Mouse (Mus musculus): ENCODE measurements around the gene Mbd3. TPM values are rescaled to one million over a fixed set of nuclear protein-coding genes. Genes with fewer than 3 reads are reported as not detected.
A peak's percentile ranks its signal among the peaks of the same experiment; 100 is the strongest.

The Mbd3 gene
- total RNA-seq, 1 experiment from 2014 or later = 89.6 TPM

DNA sequence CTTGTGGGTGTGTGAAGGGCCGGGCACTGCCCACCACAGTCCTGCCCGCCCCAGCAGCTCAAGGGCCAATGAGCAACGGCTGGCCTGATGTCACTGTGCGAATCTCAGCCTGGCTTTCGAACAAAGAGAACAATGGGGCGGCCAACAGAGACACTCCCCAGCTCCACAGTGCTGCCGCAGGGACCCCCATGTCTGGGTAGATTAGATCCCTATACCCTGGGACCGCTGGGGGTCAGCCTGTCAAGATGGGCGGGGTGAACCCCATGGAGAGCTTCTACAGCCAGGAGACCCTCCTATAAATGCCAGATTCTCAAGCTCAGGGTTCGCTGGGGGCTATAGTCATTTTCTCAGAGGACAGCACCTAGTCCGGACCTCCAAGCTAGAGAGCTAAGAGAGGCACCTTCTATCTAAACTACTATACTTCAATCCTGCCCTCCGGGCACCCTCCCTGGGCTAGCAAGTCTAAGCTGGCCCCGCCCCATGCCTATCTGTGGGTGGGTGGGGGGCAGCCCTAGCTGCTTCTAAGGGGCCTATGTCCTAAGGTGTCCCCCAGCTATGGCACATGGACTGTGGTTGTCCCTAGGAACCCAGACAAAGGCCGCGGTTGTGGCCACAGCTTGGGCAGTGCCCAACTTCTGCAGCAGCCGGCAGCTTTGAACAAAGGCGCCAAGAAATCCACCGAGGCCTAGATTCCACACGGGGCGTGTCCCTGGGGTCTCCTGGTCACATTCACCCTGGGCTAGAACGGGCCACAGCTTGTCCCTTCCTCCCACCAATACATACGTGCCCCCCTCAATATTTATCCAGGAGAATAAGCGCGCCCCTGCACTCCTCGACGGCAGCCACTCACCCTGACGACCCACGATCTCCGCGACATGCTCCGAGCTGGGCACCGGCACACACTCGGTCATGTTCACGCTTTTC is 13.3 kb downstream of the Mbd3 start:
- no peak for ATAC-seq (replicated peaks in 1 of 2; ENCODE audit: insufficient read depth in 1 of 2, low FRiP score in 2 of 2, low TSS enrichment in 1 of 2, low read depth in 1 of 2, poor library complexity in 2 of 2, severe bottlenecking in 2 of 2)

- no peak for ATAC-seq (replicated peaks in 1 of 2; ENCODE audit: insufficient read depth in 1 of 2, low FRiP score in 2 of 2, low TSS enrichment in 1 of 2, low read depth in 1 of 2, poor library complexity in 2 of 2, severe bottlenecking in 2 of 2)
Observed at GRCm38 (mm10) chr10:80385310-80385709, 14.0 kb downstream of the Mbd3 start.

DNA sequence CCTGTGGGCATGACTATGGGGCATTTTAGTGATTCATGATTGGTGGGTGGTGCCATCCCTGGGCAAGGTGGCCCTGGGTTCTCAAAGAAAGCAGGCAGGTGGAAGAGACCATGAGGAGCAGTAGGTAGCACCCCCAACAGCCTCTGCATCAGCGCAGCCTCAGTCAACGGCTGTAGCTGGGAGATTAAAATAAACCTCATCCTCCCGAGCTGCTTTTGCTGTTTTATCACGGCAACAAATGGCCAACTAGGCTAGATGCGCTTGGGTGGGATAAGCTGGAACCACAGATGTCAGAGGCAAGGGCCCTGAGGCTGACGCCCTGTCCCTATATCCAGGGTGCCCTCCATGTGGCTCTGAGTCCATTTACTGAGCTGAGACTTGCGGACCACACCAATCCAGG is 14.6 kb downstream of the Mbd3 start:
- ATAC-seq (replicated peaks in 1 of 2; ENCODE audit: insufficient read depth in 1 of 2, low FRiP score in 2 of 2, low TSS enrichment in 1 of 2, low read depth in 1 of 2, poor library complexity in 2 of 2, severe bottlenecking in 2 of 2) = no peak

GRCm38 (mm10) chr10:80384115-80384639 is 15.2 kb downstream of the Mbd3 start:
- ATAC-seq (replicated peaks in 1 of 2; ENCODE audit: insufficient read depth in 1 of 2, low FRiP score in 2 of 2, low TSS enrichment in 1 of 2, low read depth in 1 of 2, poor library complexity in 2 of 2, severe bottlenecking in 2 of 2) = no peak

- no peak for ATAC-seq (replicated peaks in 1 of 2; ENCODE audit: insufficient read depth in 1 of 2, low FRiP score in 2 of 2, low TSS enrichment in 1 of 2, low read depth in 1 of 2, poor library complexity in 2 of 2, severe bottlenecking in 2 of 2)
Observed at GRCm38 (mm10) chr10:80383431-80383830, 15.9 kb downstream of the Mbd3 start.

DNA sequence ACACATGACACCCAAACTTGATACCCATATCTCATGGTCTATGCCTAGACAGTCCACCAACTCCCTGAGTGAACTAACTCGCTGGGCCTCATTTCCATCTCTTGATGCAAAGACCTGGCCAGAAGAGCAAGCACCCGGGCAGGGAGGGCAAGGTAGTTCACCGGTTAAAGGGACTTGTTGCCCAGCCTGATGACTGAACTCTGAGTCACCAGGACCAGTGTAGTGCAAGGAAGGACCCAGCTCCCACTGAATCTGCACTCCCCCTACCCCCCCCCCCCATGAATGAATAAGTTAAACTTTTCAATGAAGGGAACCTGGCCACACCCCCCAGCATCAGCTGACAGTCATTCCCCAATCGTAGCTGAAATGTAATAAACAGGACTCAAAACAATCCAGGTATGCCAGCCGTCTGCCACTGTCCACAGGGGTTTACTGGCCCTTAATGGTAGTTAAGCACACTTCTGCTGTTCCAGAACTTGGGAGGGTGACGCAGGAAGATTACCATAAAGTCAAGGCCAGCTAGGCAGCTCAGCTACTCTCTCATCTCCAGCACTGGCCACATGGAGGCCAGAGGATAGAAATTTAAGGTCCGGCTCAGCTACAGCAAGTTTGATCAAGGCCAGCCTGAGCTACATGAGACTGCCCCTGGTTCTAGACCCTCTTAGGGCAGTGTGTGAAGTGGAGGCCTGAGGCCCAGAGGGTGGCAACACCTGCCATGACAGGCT is 16.5 kb downstream of the Mbd3 start:
- no peak for ATAC-seq (replicated peaks in 1 of 2; ENCODE audit: insufficient read depth in 1 of 2, low FRiP score in 2 of 2, low TSS enrichment in 1 of 2, low read depth in 1 of 2, poor library complexity in 2 of 2, severe bottlenecking in 2 of 2)

GRCm38 (mm10) chr10:80377716-80378115 is 21.6 kb downstream of the Mbd3 start:
- no peak for ATAC-seq (replicated peaks in 1 of 2; ENCODE audit: insufficient read depth in 1 of 2, low FRiP score in 2 of 2, low TSS enrichment in 1 of 2, low read depth in 1 of 2, poor library complexity in 2 of 2, severe bottlenecking in 2 of 2)

GRCm38 (mm10) chr10:80376160-80376559 is 23.2 kb downstream of the Mbd3 start:
- ATAC-seq (replicated peaks in 1 of 2; ENCODE audit: insufficient read depth in 1 of 2, low FRiP score in 2 of 2, low TSS enrichment in 1 of 2, low read depth in 1 of 2, poor library complexity in 2 of 2, severe bottlenecking in 2 of 2) = peak; percentile 78 to 80

DNA sequence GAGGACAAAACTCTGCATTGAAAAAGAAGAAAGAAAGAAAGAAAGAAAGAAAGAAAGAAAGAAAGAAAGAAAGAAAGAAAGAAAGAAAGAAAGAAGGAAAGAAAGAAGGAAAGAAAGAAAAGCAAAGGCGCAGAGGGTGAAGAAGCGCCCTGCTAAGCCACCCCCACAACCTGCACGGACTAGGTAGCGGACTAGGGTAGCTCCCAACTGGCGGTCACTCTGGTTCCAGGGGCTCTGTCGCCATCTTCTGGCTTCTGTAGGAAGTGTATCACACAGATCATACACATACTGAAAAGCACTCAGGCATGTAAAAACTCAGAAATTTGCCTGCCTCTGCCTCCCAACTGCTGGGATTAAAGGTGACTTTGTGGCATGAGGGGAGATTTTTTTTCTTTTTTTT is 25.3 kb downstream of the Mbd3 start:
- ATAC-seq (replicated peaks in 1 of 2; ENCODE audit: insufficient read depth in 1 of 2, low FRiP score in 2 of 2, low TSS enrichment in 1 of 2, low read depth in 1 of 2, poor library complexity in 2 of 2, severe bottlenecking in 2 of 2) = peak; percentile 15 to 37; a peak in 1 of 4 replicates

GRCm38 (mm10) chr10:80372706-80373105 is 26.6 kb downstream of the Mbd3 start:
- ATAC-seq (replicated peaks in 1 of 2; ENCODE audit: insufficient read depth in 1 of 2, low FRiP score in 2 of 2, low TSS enrichment in 1 of 2, low read depth in 1 of 2, poor library complexity in 2 of 2, severe bottlenecking in 2 of 2) = no peak

DNA sequence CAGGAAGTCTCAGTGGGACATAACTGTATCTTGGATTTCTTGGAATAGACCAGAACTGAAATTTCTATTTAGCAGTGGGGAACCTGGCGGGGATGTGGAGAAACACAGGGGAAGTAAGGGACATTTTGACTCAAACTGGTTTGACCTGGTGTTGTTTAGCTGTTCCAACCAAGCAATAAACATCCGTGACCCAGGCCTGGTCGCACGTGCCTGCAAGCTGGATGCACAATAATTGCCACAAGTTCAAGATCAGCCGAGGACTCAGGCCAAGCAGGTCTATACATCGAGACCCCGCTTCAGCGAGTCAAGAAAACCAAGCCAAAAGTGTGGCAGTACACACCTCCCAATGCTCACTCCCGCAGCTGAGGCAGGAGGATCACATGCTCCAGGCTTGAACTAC is 27.4 kb downstream of the Mbd3 start:
- ATAC-seq (replicated peaks in 1 of 2; ENCODE audit: insufficient read depth in 1 of 2, low FRiP score in 2 of 2, low TSS enrichment in 1 of 2, low read depth in 1 of 2, poor library complexity in 2 of 2, severe bottlenecking in 2 of 2) = no peak

- ATAC-seq (replicated peaks in 1 of 2; ENCODE audit: insufficient read depth in 1 of 2, low FRiP score in 2 of 2, low TSS enrichment in 1 of 2, low read depth in 1 of 2, poor library complexity in 2 of 2, severe bottlenecking in 2 of 2) = peak; percentile 25 to 59
Observed at GRCm38 (mm10) chr10:80371411-80371966, 27.9 kb downstream of the Mbd3 start.

GRCm38 (mm10) chr10:80369995-80370747 is 29.2 kb downstream of the Mbd3 start:
- no peak for ATAC-seq (replicated peaks in 1 of 2; ENCODE audit: insufficient read depth in 1 of 2, low FRiP score in 2 of 2, low TSS enrichment in 1 of 2, low read depth in 1 of 2, poor library complexity in 2 of 2, severe bottlenecking in 2 of 2)

GRCm38 (mm10) chr10:80368392-80368791 is 31.0 kb downstream of the Mbd3 start:
- ATAC-seq (replicated peaks in 1 of 2; ENCODE audit: insufficient read depth in 1 of 2, low FRiP score in 2 of 2, low TSS enrichment in 1 of 2, low read depth in 1 of 2, poor library complexity in 2 of 2, severe bottlenecking in 2 of 2) = no peak

DNA sequence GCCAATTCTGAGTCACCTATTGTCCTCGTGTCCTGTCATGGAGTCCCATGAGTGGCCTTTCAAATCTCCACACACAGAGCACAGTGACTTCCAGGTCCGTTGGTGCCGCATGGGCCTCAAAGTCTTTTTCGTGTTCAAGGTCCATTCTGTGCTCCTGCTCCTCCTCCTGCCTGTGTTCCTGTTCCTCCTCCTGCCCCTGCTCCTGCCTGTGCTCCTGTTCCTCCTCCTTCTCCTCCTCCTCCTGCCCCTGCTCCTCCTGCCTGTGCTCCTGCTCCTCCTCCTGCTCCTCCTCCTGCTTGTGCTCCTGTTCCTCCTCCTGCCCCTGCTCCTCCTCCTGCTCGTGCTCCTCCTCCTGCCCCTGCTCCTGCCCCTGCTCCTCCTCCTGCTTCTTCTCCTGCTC is 31.4 kb downstream of the Mbd3 start:
- ATAC-seq (replicated peaks in 1 of 2; ENCODE audit: insufficient read depth in 1 of 2, low FRiP score in 2 of 2, low TSS enrichment in 1 of 2, low read depth in 1 of 2, poor library complexity in 2 of 2, severe bottlenecking in 2 of 2) = no peak

DNA sequence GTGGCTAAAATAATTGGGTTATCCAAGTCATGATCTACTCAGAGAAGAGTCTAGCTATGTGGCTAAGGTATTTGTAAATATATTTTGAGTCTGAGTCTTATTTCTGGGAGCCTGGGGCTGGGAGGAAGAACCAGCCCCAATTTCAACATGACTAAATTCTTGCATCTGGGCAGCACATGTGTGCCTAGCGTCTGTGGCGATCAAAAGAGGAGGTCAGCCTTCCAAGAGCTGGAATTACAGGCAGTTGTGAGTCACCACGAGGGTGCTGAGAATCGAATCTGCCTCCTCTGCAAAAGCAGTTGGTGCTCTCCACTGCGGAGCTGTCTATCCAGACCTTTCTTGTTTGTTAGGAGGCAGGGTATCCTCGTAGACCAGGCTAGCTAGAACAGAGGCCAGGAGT is 33.6 kb downstream of the Mbd3 start:
- ATAC-seq (replicated peaks in 1 of 2; ENCODE audit: insufficient read depth in 1 of 2, low FRiP score in 2 of 2, low TSS enrichment in 1 of 2, low read depth in 1 of 2, poor library complexity in 2 of 2, severe bottlenecking in 2 of 2) = no peak

GRCm38 (mm10) chr10:80363734-80364133 is 35.6 kb downstream of the Mbd3 start:
- ATAC-seq (replicated peaks in 1 of 2; ENCODE audit: insufficient read depth in 1 of 2, low FRiP score in 2 of 2, low TSS enrichment in 1 of 2, low read depth in 1 of 2, poor library complexity in 2 of 2, severe bottlenecking in 2 of 2) = no peak

Measured in hematopoietic stem cell, adult 5-6 weeks (primary cell).